Mouse (Mus musculus) central nervous system, embryonic 14 days (tissue): ENCODE data around the gene Olfr103. TPM values are rescaled to one million over a fixed set of nuclear protein-coding genes. Genes with fewer than 3 reads are reported as not detected.

Experiments used
- polyA plus RNA-seq: library from polyadenylated mRNA; depleted of rRNA; stranded (reverse); fragments of >200 nt; gene quantifications from 2 replicates; pipeline ENCODE4 v1.2.3, GENCODE M21; 2012; rRNA removed

The Olfr103 gene
- polyA plus RNA-seq: not detected in 2 replicates

GRCm38 (mm10) chr17:37339598-37339997 is at the start of gene Olfr103:
Gene Olfr103 (minus strand): TSS chr17:37339698.

GRCm38 (mm10) chr17:37378733-37379132 is 39.2 kb upstream of the Olfr103 start, which contains the start of gene Olfr105-ps:
Gene Olfr105-ps (plus strand): TSS chr17:37379033.

GRCm38 (mm10) chr17:37359282-37359681 is 19.8 kb upstream of the Olfr103 start, which contains the start of gene Olfr104-ps:
Gene Olfr104-ps (plus strand): TSS chr17:37359582.

GRCm38 (mm10) chr17:37316954-37317353 is 22.5 kb downstream of the Olfr103 start, which contains the start of gene Olfr102:
Gene Olfr102 (minus strand): TSS chr17:37317054.

GRCm38 (mm10) chr17:37304213-37304612 is 35.3 kb downstream of the Olfr103 start, which contains the start of gene Olfr101:
Gene Olfr101 (minus strand): TSS chr17:37304313.

Other genes starting within 250 kb of the Olfr103 start
- gene Olfr91, start 241.4 kb downstream of the Olfr103 start, polyA plus RNA-seq: not detected in 2 replicates
- gene Olfr92, start 219.6 kb downstream of the Olfr103 start, polyA plus RNA-seq: not detected in 2 replicates
- gene Olfr93, start 178.2 kb downstream of the Olfr103 start, polyA plus RNA-seq: not detected in 2 replicates
- gene Ubd, start 145.8 kb downstream of the Olfr103 start, polyA plus RNA-seq: 0.15 and 0.41 TPM in 2 replicates
- 0.04 TPM in 1 of 2 replicates, not detected in the other for gene Olfr94, start 138.7 kb downstream of the Olfr103 start, polyA plus RNA-seq
- 0.01 TPM in 1 of 2 replicates, not detected in the other for gene Olfr95, start 126.6 kb downstream of the Olfr103 start, polyA plus RNA-seq
- not detected in 2 replicates for gene Olfr96, start 119.6 kb downstream of the Olfr103 start, polyA plus RNA-seq
- not detected in 2 replicates for gene Olfr97, start 102.4 kb downstream of the Olfr103 start, polyA plus RNA-seq
- gene Olfr98, start 75.9 kb downstream of the Olfr103 start, polyA plus RNA-seq: not detected in 2 replicates
- gene H2-M3, start 69.5 kb downstream of the Olfr103 start, polyA plus RNA-seq: 0.74 and 0.78 TPM in 2 replicates
- not detected in 2 replicates for gene Olfr99, start 56.2 kb downstream of the Olfr103 start, polyA plus RNA-seq
- gene Olfr101, start 35.4 kb downstream of the Olfr103 start, polyA plus RNA-seq: not detected in 2 replicates
- not detected in 2 replicates for gene Olfr102, start 22.6 kb downstream of the Olfr103 start, polyA plus RNA-seq
- not detected in 2 replicates for gene Olfr104-ps, start 19.9 kb upstream of the Olfr103 start, polyA plus RNA-seq
- gene Olfr105-ps, start 39.3 kb upstream of the Olfr103 start, polyA plus RNA-seq: not detected in 2 replicates
- not detected in 2 replicates for gene Olfr106-ps, start 50.7 kb upstream of the Olfr103 start, polyA plus RNA-seq
- not detected in 2 replicates for gene Olfr107, start 59.5 kb upstream of the Olfr103 start, polyA plus RNA-seq
- not detected in 2 replicates for gene Olfr108, start 105.8 kb upstream of the Olfr103 start, polyA plus RNA-seq
- gene Olfr109, start 119.2 kb upstream of the Olfr103 start, polyA plus RNA-seq: not detected in 2 replicates
- not detected in 2 replicates for gene H2-M2, start 143.9 kb upstream of the Olfr103 start, polyA plus RNA-seq
- 0.02 TPM in 1 of 2 replicates, not detected in the other for gene Olfr110, start 152.8 kb upstream of the Olfr103 start, polyA plus RNA-seq
- 0.05 and 0.14 TPM in 2 replicates for gene Olfr111, start 168.3 kb upstream of the Olfr103 start, polyA plus RNA-seq
- gene Olfr112, start 229.8 kb upstream of the Olfr103 start, polyA plus RNA-seq: not detected in 2 replicates
- gene Olfr113, start 238.0 kb upstream of the Olfr103 start, polyA plus RNA-seq: not detected in 2 replicates